Mouse (Mus musculus) neural tube, embryonic 11.5 days (tissue): ENCODE results near the gene Macf1. TPM values are rescaled to one million over a fixed set of nuclear protein-coding genes. Genes with fewer than 3 reads are reported as not detected.

Experiments
- ATAC-seq: fragments of 200-750 bp; cut with Nextera tagmentation; 2 replicates; pipeline ENCODE4 v1.8.0; 2017; ENCODE audit warnings: moderate number of reproducible peaks, mild to moderate bottlenecking, moderate TSS enrichment, moderate library complexity; ENCODE audit not compliant: insufficient read depth, low FRiP score, low TSS enrichment
- DNase-seq: peaks from one replicate; pipeline ENCODE4 v3.0.0-alpha.2; 2015; ENCODE audit warnings: low spot score
- H3K27ac ChIP-seq: fragments of 300-500 bp; sonication (generic); 2 replicates; pipeline ENCODE4 v1.5.1; 2014; ENCODE audit warnings: low read depth, mild to moderate bottlenecking, low read length
- H3K27me3 ChIP-seq: fragments of 300-500 bp; sonication (generic); 2 replicates; pipeline ENCODE4 v1.6.1; 2014; ENCODE audit warnings: mild to moderate bottlenecking, low read length, mixed read lengths; ENCODE audit not compliant: control insufficient read depth, insufficient read depth
- H3K36me3 ChIP-seq: fragments of 300-500 bp; sonication (generic); 2 replicates; pipeline ENCODE4 v1.6.1; 2014; ENCODE audit warnings: mild to moderate bottlenecking, low read length, moderate library complexity, mixed read lengths; ENCODE audit not compliant: control insufficient read depth, insufficient read depth
- H3K4me1 ChIP-seq: fragments of 300-500 bp; sonication (generic); 2 replicates; pipeline ENCODE4 v1.6.1; 2014; ENCODE audit warnings: low read length, mixed read lengths; ENCODE audit not compliant: control insufficient read depth, insufficient read depth
- H3K4me2 ChIP-seq: fragments of 300-500 bp; sonication (generic); 2 replicates; pipeline ENCODE4 v1.6.1; 2014; ENCODE audit warnings: low read depth, mild to moderate bottlenecking, moderate library complexity
- H3K4me3 ChIP-seq: fragments of 300-500 bp; sonication (generic); 2 replicates; pipeline ENCODE4 v1.5.1; 2014; ENCODE audit warnings: low read depth, low read length
- H3K9ac ChIP-seq: fragments of 300-500 bp; sonication (generic); 2 replicates; pipeline ENCODE4 v1.6.1; 2014; ENCODE audit warnings: mild to moderate bottlenecking, low read length
- H3K9me3 ChIP-seq: fragments of 300-500 bp; sonication (generic); 2 replicates; pipeline ENCODE4 v1.6.1; 2016; ENCODE audit warnings: low read length; ENCODE audit not compliant: control insufficient read depth
- WGBS: fragments of 180-500 bp; shearing (Covaris S2); extraction: QIAGEN DNeasy Blood & Tissue Kit; methylation state at CpG from one replicate; pipeline ENCODE4 v1.1.7; 2014; 5-methylcytosine and 5-hydroxymethylcytosine counted together
- polyA plus RNA-seq: library from polyadenylated mRNA; unstranded; fragments of >200 nt; fragmentation: Nextera tagmentation; extraction: Ambion mirVana; gene quantifications from 2 replicates; pipeline ENCODE4 v1.2.1, GENCODE M21; 2014

The Macf1 gene
- polyA plus RNA-seq, 1 experiment from 2014 or later = 79.1 TPM

DNA sequence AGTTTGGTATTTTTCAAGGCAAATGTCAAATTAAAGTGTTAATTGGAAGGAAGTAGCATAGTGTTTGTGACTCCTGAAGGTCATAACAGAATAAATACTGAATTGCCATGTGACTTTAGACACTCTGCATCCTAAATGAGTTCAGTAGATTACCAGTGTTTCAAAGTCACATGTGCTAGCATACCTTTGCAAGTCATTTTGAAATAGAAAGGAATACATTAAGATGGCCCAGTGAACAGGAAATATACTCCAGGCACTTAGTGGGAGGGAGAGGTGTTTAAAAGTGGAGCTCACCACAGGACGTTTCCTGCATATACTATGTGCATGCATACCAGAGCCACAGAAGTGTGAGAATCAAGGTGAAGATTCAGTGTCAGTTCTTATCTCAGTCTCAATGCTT, 174.0 kb downstream of the Macf1 start:
- WGBS = 52% methylated on average over 1 of the region's 1 CpGs
- no peaks in the 10 kb centered on the region for H3K27me3 ChIP-seq

GRCm38 (mm10) chr4:123489086-123489485, 195.1 kb downstream of the Macf1 start:
- Histone ChIP-seq H3K4me2 (no peak overlapping the region), H3K9me3 (no peaks in the 10 kb centered on the region), H3K27me3 (no peaks in the 10 kb centered on the region), H3K4me3 (no peak overlapping the region), H3K36me3 (peaks cover 14% of the 10 kb centered on the region), H3K27ac (no peak overlapping the region), H3K4me1 (no peaks in the 10 kb centered on the region), H3K9ac (no peak overlapping the region)
- ATAC-seq (no peak), DNase-seq (no peak)
- 84% methylated on average over 3 of the region's 3 CpGs for WGBS

More for the DNA sequence above, 174.0 kb downstream of the Macf1 start:
- Histone ChIP-seq H3K36me3 (peaks cover 4% of the 10 kb centered on the region; the same call in 1 of the 2 replicates), H3K9ac (no peak overlapping the region), H3K4me2 (no peak overlapping the region), H3K27ac (no peak overlapping the region), H3K4me1 (no peaks in the 10 kb centered on the region), H3K9me3 (no peaks in the 10 kb centered on the region), H3K4me3 (no peak overlapping the region)
- DNase-seq = no peak
- ATAC-seq = no peak

DNA sequence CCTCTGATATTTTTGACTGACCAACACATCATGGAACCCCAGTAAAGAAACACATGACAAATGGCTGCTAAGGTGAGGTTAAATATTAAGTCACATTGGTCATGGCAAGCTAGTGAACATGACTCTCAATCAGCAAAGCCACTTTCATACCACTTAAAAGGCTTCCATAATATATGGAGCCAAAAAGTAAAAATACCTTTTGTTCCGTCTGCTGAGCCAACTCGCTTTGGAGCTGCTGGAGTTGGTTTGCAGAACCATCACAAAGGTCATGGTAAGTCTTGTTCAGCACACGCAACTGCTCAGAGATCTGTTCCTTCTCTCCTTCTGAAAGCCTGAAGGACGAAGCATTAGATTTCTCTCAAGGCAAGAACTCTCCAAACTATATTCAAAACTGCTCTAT, 204.2 kb downstream of the Macf1 start:
- Histone ChIP-seq H3K9ac (no peak overlapping the region), H3K9me3 (no peaks in the 10 kb centered on the region), H3K27ac (no peak overlapping the region), H3K4me2 (no peak overlapping the region), H3K4me1 (no peaks in the 10 kb centered on the region), H3K4me3 (no peak overlapping the region), H3K36me3 (peaks cover 9% of the 10 kb centered on the region), H3K27me3 (no peaks in the 10 kb centered on the region)
- no peak for ATAC-seq
- DNase-seq = no peak
- WGBS = 94% methylated on average over 4 of the region's 4 CpGs

GRCm38 (mm10) chr4:123478655-123479433, 205.3 kb downstream of the Macf1 start:
- no peak for ATAC-seq
- 85% methylated on average over 8 of the region's 8 CpGs for WGBS
- Histone ChIP-seq H3K9ac (no peak overlapping the region), H3K9me3 (no peaks in the 10 kb centered on the region), H3K36me3 (peaks cover 14% of the 10 kb centered on the region), H3K27ac (no peak overlapping the region), H3K4me1 (no peaks in the 10 kb centered on the region), H3K4me3 (no peak overlapping the region), H3K27me3 (no peaks in the 10 kb centered on the region), H3K4me2 (no peak overlapping the region)
- DNase-seq = no peak

DNA sequence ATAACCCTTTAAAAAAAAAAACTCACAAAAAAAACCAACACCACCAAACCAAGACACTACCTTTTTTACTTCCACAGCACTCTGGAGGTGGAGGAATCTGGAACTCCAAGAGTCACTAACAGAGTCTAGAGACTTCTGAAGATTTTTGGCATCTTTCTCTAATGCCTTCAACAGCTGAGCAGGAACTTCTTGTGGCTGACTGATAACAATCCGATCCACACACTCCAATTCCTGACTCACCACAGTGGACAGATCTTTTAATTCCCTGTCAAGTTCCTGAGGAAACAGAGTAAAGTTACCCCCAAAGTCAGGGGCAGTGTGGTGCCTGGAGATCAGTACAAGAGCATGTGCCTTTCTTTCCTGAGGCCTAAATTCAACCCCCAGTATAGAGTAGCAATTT, 218.4 kb downstream of the Macf1 start:
- Histone ChIP-seq H3K4me2 (no peak overlapping the region), H3K4me3 (no peak overlapping the region), H3K36me3 (peaks cover 2% of the 10 kb centered on the region; the same call in 1 of the 2 replicates), H3K9ac (no peak overlapping the region), H3K9me3 (no peaks in the 10 kb centered on the region), H3K27ac (no peak overlapping the region), H3K27me3 (no peaks in the 10 kb centered on the region), H3K4me1 (no peaks in the 10 kb centered on the region)
- no peak for ATAC-seq
- no peak for DNase-seq
- 86% methylated on average over 1 of the region's 1 CpGs for WGBS

DNA sequence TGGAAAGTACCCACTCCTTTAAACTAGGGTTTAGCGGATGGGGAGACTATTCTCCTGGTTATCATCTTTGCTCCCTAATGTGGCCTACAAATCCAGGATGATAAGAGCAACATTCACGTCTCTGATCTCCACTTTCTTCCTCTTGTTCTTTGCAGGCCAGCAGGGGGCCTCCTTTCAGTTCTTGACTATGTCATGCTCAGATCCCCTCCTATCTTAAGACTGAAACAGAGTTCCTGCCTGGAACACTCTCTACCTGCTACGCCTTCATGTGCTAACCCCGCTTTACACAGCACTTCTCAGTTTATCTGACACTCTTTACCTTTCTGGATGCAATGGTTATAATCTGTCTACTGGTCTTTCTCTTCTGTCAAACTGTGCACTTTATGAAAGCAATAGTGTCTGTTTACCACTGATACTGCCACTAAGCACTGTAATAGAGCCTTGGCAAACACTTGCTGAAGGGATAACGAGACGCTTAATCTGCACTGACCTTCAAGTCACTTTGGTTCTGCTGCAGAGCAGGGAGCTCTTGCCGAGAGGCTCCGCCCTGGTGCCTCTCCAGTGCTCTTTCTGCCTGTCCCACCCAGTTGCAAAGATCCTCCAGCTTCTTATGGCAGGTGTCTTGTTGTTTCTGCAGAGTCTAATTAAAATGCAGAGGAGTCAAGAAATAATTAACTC, 223.4 kb downstream of the Macf1 start:
- H3K4me1 ChIP-seq = no peaks in the 10 kb centered on the region
- no peaks in the 10 kb centered on the region for H3K9me3 ChIP-seq
- ATAC-seq (no peak), DNase-seq (no peak)
- no peak overlapping the region for H3K27ac ChIP-seq
- 87% methylated on average over 8 of the region's 8 CpGs for WGBS
- H3K4me2 ChIP-seq = no peak overlapping the region
- H3K27me3 ChIP-seq = no peaks in the 10 kb centered on the region
- H3K36me3 ChIP-seq = peaks cover 14% of the 10 kb centered on the region
- no peak overlapping the region for H3K4me3 ChIP-seq
- no peak overlapping the region for H3K9ac ChIP-seq

- 88% methylated on average over 7 of the region's 7 CpGs for WGBS
- Histone ChIP-seq H3K27ac (no peak overlapping the region), H3K36me3 (peaks cover 14% of the 10 kb centered on the region), H3K27me3 (no peaks in the 10 kb centered on the region), H3K4me3 (no peak overlapping the region), H3K9ac (no peak overlapping the region), H3K4me2 (no peak overlapping the region), H3K9me3 (no peaks in the 10 kb centered on the region), H3K4me1 (no peaks in the 10 kb centered on the region)
- ATAC-seq (no peak), DNase-seq (no peak)
These were observed 229.1 kb downstream of the Macf1 start for GRCm38 (mm10) chr4:123454871-123455640.

GRCm38 (mm10) chr4:123453729-123454128, 230.4 kb downstream of the Macf1 start:
- H3K9ac ChIP-seq = no peak overlapping the region

More at GRCm38 (mm10) chr4:123453729-123454128, 230.4 kb downstream of the Macf1 start:
- Histone ChIP-seq H3K9me3 (no peaks in the 10 kb centered on the region), H3K4me3 (no peak overlapping the region), H3K36me3 (peaks cover 14% of the 10 kb centered on the region), H3K27ac (no peak overlapping the region), H3K27me3 (no peaks in the 10 kb centered on the region), H3K4me2 (no peak overlapping the region), H3K4me1 (no peaks in the 10 kb centered on the region)
- DNase-seq (no peak), ATAC-seq (no peak)
- 95% methylated on average over 1 of the region's 1 CpGs for WGBS
